Mouse (Mus musculus) spleen, adult 12 weeks (tissue): Measurements from ENCODE around the gene Ina.

ENCODE experiments used
- DNase-seq: peaks from one replicate; pipeline ENCODE4 v3.0.0; 2022; ENCODE audit warnings: low spot score

The Ina gene

DNA sequence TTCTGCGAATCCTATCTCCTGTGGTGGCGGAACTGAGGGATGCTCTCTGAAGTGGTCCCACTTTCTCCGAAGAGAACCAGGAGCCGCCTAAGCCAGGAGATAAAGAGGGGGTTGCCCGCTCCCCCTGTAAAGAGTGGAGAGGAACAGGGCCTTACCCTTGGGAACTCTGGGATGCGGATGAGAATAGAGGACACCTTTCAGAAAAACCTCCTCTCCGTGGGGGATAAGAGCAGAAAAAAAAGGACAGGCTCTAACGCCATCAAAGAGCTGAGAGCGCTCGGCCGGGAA is 395 bp upstream of the Ina start:
- no peak for DNase-seq

DNA sequence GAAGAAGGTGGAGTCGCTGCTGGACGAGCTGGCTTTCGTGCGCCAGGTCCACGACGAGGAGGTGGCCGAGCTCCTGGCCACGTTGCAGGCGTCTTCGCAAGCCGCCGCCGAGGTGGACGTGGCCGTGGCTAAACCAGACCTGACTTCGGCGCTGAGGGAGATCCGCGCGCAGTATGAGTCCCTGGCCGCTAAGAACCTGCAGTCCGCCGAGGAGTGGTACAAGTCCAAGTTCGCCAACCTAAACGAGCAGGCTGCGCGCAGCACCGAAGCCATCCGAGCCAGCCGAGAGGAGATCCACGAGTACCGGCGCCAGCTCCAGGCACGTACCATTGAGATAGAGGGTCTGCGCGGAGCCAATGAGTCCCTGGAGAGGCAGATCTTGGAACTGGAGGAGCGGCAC is 898 bp downstream of the Ina start:
- no peak for DNase-seq

DNA sequence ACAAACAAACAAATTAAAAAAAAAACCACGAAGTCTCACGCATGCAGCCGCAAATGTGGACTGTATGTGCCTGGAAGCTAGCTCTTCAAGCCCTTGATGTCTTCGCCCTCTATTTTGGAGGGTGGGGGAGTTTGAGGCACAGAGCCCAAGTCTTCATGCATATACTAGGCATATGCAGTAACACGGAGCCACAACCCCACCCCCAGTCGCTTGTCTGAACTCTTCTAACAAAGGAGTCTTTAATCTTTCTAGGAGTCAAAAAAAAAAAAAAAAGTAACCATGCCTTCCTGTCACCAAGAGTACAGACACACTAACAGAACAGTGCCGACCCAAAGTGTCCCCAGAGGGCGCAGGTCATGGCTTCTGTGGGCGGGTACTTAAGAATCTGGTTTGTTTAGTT is 1.5 kb downstream of the Ina start:
- DNase-seq: no peak

DNA sequence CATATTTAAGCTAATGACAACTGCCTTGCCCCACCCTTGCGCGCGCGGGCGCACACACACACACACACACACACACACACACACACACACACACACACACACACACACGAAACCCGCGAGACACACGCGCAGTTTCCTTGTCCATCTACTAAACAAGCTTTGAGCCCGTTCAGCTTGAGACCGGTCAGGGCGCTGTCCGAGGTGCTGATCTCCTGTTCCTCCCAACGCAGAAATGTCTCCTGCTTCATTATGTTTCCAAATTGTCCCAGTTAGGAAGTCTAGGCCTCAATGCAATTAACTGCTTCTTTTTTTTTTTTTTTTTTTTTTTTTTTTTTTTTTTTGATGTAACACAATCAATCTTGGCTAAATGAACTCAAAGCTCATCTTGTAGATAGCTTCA is 2.0 kb downstream of the Ina start:
- DNase-seq: peak; percentile 20

DNA sequence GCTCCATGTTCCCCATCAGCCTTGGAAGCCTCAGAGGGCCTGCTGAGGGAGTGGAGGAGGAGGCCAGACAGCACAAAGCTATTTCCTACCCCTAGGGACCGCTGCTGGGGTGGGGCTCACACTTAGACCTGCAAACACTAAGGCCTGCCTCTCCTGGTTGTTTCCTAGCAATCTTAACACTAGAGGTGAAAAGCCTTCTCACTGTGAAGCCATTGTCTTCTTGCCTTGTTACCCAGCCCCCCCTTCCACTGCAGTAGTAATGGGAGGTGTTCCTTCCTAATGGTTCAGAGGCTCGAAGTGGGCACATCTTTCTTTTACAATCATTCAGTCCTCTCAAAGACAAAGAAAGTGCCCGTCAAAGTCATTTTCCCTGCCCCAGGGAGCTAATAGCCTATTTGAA is 3.3 kb downstream of the Ina start:
- no peak for DNase-seq

DNA sequence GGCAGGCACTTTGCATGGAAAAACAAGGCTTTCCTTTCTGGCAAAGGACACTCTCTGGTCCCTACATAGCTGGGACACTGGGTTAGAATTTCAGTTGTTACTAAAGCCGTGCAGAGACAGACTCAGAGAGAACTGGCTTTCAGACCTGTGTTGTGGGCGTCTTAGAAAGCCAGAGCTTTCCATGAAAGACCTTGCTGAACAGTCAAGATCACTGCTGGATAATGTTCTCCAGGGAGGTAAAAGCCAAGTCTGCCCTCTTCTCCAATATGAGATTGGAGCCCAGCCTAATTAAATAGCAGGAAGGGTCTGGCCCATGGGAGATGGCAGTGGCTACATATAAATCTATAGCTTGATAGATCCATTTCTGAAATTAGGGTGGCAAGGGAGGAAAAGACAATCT is 3.8 kb downstream of the Ina start:
- DNase-seq: no peak

DNA sequence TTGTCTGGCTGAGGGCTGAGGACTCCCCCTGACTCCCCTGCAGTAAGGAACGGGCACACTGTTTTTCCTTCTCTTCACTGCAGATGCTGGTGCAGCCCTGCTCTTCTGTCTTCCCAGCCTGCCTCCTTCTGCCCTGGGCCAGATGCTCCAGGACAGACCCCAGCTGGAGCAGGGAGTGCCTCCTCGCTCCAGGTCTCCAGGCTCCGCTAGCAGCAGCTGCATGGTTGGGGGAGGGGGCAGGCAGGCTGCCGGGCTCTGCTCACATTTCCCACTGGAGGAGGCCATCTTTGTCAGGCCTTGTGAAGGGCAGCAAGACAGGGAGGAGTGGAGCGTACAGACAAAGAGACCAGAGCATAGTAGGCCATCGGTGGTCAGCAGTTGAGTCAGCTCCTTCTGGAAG is 4.8 kb downstream of the Ina start:
- DNase-seq: no peak

DNA sequence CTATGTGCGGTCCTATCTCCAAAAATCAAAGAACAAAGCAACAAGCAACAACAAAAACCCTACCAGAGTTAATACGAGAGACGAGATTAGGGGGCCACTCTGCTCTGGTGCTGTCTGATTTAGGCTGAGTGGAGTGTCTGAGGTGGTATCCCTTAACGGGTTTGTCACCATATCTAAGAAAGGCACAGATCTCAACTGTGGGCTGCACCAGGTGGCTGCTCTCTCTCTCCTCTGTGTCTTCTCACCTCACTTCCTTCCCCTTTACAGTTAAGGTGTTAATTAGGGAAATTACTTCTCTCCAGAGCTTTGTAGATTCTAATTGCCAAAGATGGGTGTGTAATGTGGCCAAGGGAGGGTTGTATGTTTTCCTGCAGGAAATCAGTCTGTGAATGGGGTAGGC is 8.2 kb downstream of the Ina start:
- DNase-seq: no peak

DNA sequence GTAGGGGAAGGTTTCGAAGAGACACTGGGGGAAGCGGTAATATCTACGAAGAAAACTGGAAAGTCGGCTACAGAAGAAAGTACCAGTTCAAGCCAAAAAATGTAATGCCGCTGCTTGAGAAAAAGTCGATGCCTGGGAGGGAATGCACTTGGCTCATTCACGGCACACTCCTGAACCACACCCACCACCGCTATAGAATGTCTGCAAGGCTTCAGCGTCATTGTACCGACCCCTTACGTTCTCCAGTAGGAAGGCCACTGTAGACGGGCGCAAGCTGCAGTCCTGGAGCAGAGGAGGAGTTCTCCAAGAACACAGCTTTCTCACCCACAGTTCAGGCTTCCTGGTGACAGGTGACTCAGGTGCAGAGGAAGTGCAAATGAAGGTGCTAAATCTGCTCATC is 9.0 kb downstream of the Ina start:
- DNase-seq: no peak

DNA sequence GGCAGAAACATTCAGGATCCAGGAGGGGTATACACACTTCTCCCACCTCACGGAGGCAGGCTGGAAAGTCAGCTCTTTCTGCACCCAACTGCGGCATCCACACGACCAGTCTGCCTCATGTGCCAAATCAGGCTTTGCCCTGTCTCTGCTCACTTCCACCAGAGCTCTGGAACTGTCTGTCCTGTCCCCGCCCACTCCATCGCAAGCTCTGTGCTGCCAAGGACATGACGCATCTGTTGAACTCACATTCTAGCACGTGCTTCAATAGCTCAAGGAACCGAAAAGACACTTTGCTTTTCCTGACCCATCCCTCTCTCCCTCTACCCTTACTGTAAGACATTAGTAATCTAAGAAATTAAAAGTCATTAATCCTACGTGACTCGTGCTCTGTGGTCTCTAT is 10.5 kb downstream of the Ina start:
- DNase-seq: no peak

DNA sequence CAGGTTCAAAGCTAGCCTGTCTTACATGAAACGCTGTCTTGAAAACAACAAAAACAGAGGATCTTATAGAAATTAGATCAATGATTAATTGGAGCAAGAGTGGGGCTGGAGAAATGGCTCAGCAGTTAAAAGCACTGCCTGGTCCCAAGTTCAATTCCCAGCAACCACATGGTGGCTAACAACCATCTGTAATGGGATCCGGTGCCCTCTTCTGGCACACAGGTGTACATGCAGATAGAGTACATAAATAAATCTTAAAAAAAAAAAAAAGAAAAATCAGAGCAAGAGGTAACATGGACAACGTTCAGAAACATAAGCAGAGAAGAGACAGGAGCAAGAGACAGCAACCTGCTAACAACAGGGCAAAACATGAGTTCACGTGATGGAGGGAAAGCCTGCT is 12.0 kb downstream of the Ina start:
- no peak for DNase-seq

DNA sequence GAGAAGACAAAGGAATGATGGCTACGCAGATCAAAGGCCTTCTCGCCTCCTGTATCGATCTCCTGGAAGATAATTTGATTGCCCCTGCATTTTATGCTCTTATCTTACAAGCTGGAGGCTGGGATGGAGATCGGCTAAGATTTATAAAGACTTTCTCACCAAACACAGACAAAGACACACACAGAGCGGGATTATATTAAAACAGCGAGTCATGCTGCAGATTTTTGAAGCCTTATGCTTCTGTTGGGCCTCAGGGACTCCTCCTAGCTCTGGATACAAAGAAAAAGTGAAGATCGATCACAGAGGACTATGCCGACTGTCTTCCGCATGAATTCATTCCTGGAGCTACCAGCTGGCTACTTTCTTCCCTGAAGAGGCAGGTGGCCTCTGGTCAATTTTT is 15.3 kb downstream of the Ina start:
- DNase-seq: no peak

DNA sequence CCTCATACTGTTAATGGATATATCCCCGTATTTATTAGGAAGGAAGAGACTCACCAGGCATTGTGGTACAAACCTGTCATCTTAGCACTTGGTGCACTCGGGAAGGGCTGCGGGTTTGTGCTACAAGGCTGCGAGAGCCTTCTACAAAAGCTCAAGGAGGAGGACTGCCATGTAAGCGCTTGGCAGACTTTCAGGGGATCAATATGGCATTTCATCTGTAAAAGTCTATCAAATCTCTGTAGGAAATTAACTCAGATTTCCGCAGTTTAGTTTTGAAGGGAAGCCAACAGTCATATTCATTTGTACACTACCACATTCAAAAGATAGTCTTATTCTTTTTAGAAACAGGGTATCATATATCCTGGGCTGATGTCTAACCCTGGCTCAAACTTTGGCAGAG is 17.3 kb downstream of the Ina start:
- no peak for DNase-seq

DNA sequence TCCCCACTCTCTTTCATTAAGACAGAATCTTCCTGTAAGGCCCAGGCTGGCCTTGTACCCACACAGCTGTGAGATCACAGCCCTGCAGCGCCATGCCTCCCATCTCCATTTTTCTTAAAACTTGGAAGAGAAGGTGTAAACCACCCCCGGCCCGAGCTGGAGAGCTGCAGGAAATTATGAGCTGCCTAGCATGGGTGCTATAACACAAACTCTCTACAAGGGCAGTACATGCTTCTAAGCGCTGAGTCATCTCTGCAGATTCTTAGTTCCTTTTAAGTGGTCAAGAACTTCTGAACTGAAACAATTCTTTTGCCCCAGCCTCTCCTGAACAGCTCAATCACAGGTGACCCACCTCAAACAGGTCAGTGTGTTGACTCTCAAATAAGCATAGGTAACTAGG is 20.4 kb downstream of the Ina start:
- DNase-seq: no peak

DNA sequence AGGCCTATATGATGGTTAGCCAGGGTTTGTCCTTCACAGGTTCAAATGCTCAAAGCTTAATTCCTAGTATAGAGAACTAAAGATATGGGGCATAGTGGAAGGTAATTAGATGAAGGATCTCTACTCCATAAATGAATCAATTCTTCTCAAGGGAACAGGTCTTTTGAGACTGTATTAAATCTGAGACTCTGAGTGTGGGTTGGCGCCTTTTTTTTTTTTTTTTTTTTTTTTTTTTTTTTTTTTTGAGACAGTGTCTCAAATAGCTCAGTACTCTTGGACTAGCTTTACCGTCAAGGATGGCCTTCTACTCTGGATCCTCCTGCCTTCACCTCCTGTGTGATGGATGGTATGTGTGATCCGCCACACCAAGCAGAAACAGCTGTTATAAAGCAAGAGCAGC is 22.1 kb downstream of the Ina start:
- no peak for DNase-seq

DNA sequence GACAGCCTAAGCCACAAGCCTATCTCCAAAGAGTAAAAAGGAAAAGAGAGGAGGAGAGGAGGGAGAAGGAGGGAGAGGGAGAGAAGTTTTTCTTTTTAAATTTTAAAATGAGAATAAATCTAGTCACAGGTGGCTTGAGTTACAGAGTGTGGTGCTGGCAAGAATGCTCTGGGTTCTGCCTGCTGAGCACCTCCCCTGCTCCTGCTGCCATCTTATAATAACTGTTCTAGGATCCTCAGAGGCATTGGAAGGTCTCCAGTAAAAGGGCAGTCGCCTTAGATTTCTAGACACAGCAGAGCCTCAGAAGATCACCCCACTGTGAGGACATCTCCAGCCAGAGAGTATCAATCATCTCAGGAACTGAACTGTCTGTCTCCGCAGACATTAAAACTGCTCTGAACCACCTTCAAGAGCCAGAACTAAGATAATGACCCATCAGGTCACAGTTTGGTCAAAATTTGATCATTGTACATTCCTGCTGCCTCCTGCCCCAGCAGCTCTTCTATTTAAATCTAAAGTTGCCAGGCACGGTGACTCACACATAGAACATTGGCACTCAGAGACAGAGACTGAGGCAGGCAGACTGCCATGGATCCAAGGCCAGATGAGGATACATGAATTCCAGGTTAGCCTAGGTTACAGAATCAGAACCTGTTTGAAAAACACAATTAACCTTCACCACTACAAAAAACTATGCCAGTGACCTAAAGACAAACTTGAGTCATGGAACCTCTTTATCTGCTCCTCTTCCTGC is 26.4 kb downstream of the Ina start:
- no peak for DNase-seq

DNA sequence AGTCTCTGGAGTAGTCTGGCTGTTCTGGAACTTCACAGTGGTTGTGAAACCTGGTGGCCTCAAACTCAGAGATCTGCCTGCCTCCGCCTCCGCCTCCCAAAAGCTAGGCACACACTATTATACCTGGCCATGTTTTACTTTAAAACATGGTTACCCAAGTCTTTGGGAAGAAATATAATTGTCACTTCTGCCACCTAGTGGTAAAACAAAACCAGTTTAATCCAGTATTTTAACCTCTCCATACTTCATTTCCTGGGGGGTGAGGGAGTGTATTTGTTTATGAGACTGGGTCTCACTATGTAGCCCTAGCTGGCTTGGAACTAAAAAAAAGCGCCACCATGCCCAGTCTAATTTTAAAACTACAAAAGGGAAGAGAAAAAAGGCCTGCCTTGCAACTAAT is 29.1 kb downstream of the Ina start:
- no peak for DNase-seq

DNA sequence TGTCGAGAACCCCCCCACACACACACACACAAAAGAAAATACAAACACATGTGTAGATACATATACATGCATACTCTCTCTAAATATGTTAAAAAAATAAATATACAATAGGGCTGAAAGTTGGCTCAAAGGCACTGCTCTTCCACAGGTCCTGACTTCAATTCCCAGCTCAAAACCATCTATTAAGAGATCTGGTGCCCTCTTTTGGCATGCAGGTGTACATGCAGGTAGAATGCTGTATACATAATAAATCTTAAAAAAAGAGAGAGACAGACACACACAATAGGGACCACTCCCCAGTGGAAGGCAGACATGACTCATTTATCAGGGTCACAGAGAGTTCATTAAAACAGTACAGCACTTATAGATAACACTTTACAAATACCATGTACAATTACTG is 31.8 kb downstream of the Ina start:
- no peak for DNase-seq

DNA sequence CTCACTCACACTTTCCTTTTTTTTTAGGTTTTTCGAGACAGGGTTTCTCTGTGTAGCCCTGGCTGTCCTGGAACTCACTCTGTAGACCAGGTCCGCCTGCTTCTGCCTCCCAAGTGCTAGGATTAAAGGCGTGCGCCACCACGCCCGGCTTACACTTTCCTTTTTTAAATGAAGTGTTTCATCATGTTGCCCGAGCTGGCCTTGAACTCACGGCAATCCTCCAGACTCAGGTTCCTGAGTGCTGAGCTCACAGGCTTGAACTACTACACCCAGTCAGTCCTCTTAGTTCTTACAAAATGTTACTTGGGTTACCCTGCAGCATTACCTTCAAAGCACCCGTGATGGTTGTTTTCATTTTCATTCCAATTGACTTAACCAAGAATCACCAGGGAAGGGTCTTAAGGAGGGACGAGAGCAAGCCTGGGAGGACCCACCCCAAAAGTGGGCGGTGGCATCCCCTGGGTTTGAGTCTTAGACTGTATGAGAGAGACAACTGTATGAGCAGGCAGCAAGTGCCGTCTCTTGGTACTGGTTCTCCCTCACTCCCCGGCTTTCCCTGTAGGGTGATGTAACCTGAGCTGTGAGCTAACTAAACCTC is 32.8 kb downstream of the Ina start:
- no peak for DNase-seq

DNA sequence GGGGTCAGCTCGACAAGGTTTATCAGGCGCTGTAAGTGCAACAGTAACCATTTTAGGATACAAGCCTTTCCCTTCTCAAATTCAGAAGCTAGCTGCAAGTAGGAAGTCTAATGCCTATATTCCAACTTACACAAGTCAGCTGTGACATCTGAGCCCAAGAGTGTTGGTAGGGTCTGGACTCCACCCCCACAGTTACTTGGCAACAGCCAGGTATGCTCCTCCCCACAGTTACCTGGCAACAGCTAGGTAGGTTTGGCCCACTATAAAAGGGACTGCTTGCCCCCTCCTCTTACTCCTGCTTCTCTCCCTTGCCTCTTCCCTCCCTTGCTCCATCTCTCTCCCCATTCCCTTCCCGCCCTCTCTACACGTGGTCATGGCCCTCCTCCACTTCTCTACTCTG is 34.6 kb downstream of the Ina start:
- no peak for DNase-seq

DNA sequence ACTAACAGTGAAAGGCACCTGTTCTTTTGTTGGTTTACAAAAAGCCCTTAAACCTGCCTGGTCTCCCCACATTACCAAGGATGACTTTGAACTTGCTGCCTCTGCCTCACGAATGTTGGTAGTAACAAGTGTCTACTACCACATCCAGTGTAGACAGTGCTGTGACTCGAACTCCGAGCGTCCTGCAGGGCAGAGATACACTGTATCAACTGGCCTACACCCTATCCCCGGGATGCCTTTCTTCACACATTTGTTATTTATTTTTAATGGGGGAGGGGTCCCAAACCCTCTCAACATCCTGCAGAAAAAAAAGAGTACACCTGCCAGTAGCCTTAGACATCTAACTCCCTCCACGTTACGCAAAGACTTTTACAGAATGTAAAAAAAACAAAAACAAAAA is 35.3 kb downstream of the Ina start:
- no peak for DNase-seq

DNA sequence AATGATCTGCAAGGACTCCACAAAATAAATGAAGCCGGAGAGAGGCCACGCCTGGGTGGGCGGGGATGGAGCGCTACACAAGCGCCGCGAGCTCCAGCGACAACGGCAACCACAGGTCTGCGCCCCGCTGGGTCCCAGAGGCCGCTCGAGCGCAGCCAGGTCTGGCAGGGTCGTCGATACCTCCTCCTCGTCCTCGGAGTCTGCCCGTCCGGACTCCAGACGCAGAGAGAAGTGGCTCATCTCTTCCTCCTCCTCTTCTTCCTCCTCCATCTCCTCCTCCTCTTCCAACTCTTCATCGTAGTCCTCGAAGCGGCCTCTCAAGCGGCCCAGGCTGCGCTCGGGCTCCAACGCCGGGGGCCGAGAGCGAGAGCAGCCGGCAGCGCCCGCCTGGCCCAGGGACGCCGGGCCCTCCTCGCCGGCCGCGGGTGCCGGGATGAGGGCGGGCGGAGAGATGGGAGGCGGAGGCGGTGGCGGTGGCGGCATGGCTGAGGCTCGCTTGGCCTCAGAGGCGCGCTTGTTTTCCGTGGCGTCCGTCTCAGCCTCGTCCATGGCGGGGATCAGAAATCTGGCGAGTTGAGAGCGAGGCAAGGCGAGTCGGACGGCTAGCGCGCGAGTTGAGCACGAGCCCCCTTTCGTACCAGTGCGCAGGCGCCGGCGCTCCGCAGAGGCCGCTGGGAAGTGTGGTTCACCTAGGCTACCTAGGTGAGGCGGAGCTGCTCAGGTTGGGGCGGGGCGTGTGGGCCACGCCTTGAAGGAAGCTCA is 36.0 kb downstream of the Ina start, which contains the start of gene Pcgf6:
Gene Pcgf6, minus strand, starts transcription at position 636 of the 762 bp plus-strand sequence.
- DNase-seq: peak; percentile 67

DNA sequence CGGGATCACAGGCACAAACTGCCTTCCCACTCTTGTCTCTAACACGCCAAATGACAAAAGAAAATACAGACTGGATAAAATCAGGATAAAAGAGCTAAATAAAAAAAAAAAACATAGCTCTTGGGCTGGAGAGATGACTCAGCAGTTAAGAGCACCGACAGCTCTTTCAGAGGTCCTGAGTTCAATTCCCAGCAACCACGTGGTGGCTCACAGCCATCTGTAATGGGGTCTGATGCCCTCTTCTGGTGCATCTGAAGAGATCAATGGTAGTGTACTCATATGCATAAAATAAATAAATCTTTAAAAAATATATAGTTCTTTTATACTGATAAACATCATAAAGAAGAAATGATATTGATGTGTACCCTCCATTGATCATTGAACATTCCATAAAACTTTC is 38.4 kb downstream of the Ina start:
- DNase-seq: no peak

DNA sequence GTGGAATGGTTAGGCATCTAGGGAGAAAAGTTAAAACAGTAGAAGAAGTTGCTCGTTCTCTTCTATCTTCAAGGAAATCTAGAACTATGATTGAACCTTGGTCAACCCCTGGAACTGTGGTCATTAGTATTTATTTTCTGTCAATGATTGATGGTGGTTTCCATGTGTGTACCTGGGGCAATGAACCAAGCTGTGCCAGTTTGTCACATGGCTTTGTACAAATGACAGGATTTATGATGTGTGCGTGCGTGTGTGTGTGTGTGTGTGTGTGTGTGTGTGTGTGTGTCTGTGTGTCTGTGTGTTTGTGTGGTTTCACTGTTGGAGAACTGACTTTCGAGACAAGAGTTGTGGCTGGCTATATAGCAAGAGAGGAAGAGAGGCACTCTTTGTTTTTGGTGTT is 39.0 kb downstream of the Ina start:
- no peak for DNase-seq
